Mouse (Mus musculus) activated CD4-positive, CD25-positive, alpha-beta regulatory T cell, adult 4 months (primary cell): ENCODE results near the gene Lactb. TPM values are rescaled to one million over a fixed set of nuclear protein-coding genes. Genes with fewer than 3 reads are reported as not detected.
"Not testable (repeated sequence)": the region's sequence is repeated elsewhere in the genome, so short reads cannot be mapped to it uniquely, and the experiment has no call there.

ENCODE experiments used
- ATAC-seq: one replicate; pipeline ENCODE4 v1.8.0; 2017
- polyA plus RNA-seq, 2 experiments: library from polyadenylated mRNA; unstranded; fragments of 100-300 nt; shearing (Covaris generic); gene quantifications; one replicate each; pipeline ENCODE4 v1.2.1; 2017

Lactb gene
- polyA plus RNA-seq, 2 experiments from 2014 or later: 3.8 to 5.9 TPM

GRCm38 (mm10) chr9:66919382-66919971 is 55.8 kb downstream of the Lactb start, which contains the start of gene Rab8b:
TSS of gene Rab8b (minus strand) at chr9:66919687.
- ATAC-seq: peak; percentile 77

DNA sequence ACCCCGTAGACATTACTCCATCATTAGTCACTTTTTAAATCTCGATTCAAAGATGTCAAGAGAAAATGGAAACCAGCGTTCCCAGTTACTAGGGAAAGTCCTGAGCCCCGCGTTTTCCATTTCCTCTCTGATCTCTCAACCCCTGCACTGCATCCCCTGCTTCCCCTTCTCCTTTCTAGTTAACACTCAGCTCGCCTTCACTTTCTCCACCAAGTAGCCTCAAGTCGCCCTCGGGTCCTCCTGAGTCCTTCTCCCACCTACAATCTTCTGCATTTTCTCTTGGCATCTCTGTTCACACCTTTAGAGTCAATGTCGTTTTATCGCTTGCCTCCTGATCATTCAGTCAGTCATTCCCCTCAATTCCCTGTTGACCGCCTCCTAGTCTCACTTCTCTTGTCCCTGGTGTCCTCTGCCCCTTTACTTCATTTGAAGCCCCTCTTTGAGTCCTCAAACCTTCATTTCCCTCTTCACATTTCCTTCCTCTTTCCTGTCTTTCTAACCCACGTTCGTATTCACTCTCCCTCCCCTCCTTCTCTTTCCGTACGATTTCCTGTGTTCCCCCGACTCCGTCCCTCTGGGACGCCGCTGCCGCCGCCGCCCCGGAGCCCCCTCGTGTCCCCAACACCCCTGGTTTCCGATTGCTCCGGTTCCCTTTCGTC is 56.5 kb downstream of the Lactb start:
- ATAC-seq: no peak

GRCm38 (mm10) chr9:66917892-66918255 is 57.4 kb downstream of the Lactb start:
- ATAC-seq: no peak

- no peak for ATAC-seq
Observed at GRCm38 (mm10) chr9:66917216-66917891, 57.9 kb downstream of the Lactb start.

GRCm38 (mm10) chr9:66915869-66916785 is 59.2 kb downstream of the Lactb start:
- peak; percentile 63 for ATAC-seq

DNA sequence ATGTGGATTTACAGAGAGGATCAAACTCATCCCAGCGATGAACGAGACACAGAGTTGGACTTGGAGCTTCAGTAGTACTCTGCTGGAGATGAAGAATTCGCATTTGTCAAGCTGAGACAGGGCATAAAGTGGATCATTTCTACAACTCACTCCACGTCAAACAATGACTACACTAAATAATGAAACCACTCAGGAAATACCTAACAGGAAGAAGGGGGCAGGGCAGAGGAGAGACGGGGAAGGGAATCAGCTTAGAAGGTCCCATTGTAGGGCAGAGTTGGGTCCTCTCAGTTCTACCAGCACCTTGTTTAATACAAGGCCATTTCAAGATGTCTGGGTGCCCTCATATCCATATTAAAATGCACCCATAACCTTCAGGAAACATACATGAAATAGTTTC is 59.9 kb downstream of the Lactb start:
- ATAC-seq: no peak

- ATAC-seq: no peak
Observed at GRCm38 (mm10) chr9:66914540-66914939, 60.7 kb downstream of the Lactb start.

- ATAC-seq: not testable (repeated sequence)
Observed at GRCm38 (mm10) chr9:66913254-66913934, 61.9 kb downstream of the Lactb start.

DNA sequence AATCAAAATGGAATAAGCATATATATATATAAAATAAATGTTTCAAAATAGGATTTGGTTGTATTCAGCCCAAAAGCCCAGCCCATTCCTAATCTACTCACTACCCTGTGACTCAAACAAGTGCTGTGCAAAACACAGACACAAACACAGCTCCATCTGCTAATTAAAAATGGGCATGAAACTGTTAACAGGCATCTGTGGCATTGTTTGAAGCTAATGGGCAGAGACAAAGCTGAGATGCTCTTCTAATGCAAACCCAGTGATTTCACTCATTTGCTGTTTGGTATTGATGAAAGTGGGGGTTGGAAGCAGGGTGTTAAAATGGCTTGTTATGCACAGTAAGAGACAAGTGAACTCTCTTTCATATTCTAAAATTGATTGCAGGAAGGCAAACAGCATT is 63.0 kb downstream of the Lactb start:
- ATAC-seq: no peak

GRCm38 (mm10) chr9:66910677-66911076 is 64.6 kb downstream of the Lactb start:
- ATAC-seq: peak; percentile 38

DNA sequence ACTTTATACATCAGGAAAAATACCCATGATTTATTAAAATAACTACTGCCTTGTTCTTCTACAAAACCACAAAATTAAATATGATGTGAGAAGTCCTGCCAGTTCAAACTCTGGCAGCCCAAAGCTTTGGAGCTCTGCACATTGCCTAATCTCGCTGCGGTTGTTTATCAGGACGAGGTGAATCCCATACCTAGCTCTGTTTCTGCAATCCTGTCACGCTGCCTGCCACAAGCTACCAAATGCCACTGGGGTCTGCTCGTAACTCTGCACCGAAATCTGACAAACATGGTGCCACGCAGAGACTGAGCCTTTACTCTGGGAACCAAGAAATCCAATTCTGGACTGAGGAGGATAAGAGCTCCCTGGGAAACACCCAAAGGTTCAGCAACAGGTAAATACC is 65.4 kb downstream of the Lactb start:
- ATAC-seq: no peak

DNA sequence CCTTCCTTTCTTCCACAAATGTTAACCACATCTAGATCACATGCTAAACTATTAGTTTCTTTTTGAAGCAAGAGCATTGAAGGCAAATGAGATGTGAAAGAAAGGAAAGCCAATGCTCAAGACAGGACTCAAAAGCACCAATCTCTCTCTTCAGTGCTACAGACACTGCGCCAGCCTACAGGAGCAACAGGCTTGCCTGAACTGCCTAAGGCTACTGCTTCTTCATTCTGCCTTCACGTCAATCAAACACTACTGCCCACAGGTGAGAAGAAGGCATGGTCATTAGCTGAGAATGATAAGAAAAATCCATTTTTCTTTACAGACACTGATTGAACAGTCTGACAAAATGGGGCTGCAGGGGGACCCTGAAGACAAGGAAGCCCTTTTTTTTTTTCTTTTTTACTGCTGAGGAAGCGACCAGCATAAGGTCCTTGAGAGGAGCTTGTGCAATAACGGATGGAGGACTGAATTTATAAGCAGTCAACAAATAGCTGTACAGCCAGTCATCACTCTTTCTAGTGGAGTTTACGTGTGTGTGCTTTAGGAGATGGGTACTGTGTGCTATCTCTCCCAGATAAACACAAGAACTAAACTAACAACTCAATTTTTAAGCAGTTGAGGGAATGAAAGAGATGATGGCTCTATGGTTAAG is 67.4 kb downstream of the Lactb start:
- no peak for ATAC-seq

DNA sequence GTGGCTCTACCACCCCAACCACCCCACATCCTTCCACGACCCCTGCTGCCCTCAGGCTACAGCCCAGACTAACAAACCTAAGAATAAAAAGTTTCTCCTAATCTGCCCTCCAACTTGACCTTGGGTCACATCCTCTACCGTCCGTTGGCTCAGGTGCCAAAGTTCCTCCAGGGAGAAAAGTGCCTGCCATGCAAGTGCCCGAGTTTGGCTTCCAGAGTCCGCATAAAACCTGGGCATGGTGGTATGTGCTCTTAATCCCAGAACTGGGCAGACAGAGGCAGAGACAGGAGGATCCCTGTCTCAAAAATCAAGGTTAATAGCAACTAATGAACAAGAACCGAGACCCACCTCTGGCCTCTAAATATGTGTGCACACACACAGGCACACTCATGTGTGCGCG is 68.2 kb downstream of the Lactb start:
- ATAC-seq: no peak

DNA sequence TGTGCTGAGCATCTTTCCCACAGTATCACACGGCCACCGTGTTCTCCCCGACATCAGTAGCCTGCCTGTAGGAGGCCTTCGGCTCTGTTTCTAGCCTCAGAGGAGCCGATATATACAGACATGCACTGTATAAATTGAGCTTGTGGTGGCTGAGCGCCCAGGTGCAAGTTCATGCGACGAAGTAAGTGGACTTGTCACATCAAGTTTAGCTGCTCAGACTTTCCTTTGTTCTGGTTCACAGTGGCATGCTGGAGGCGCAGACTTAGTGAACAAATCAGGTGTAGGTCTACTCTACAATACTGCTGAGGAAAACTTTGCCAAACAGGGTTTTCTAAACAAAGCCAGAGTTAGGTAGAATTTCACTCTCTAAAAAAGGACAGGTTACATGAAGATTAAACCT is 69.3 kb downstream of the Lactb start:
- no peak for ATAC-seq

Other genes starting within 250 kb of the Lactb start
- 1 to 10 TPM in 1 of 2 experiments, under 1 TPM in 1; 0.63 to 2.2 TPM for gene Aph1b, start 180.0 kb downstream of the Lactb start, polyA plus RNA-seq
- not detected for gene Gm10647, start 178.4 kb downstream of the Lactb start, polyA plus RNA-seq
- 1 to 10 TPM in 1 of 2 experiments, not detected in 1; 1.2 TPM for gene Aph1c, start 140.8 kb downstream of the Lactb start, polyA plus RNA-seq
- gene Rab8b, start 55.8 kb downstream of the Lactb start, polyA plus RNA-seq: 100 to 1,000 TPM; 157 to 180 TPM
- 100 to 1,000 TPM; 217 to 295 TPM for gene Rps27l, start 29.4 kb downstream of the Lactb start, polyA plus RNA-seq
- 10 to 100 TPM; 30.8 to 35.8 TPM for gene Tpm1, start 73.9 kb upstream of the Lactb start, polyA plus RNA-seq